Mouse (Mus musculus): ENCODE data around the gene Bola1. TPM values are rescaled to one million over a fixed set of nuclear protein-coding genes. Genes with fewer than 3 reads are reported as not detected.
"Not testable (repeated sequence)": the region's sequence is repeated elsewhere in the genome, so short reads cannot be mapped to it uniquely, and the experiment has no call there.

Bola1 gene
- polyA plus RNA-seq, 1 experiment from 2014 or later: 45.2 TPM

GRCm38 (mm10) chr3:96260220-96260619 lies 40.7 kb upstream of the Bola1 start:
- no peak overlapping the region for H3K4me3 ChIP-seq
- no peaks in the 10 kb centered on the region for H3K9me3 ChIP-seq
- WGBS: 86% methylated on average over 5 of the region's 5 CpGs
- ATAC-seq (ENCODE audit: insufficient number of reproducible peaks, low FRiP score, low TSS enrichment, low read depth): no peak
- no peak overlapping the region for H3K27ac ChIP-seq
- H3K27me3 ChIP-seq: no peaks in the 10 kb centered on the region
- no peaks in the 10 kb centered on the region for H3K36me3 ChIP-seq
- peaks cover 25% of the 10 kb centered on the region for H3K4me1 ChIP-seq
- no peak overlapping the region for H3K9ac ChIP-seq
- no peak overlapping the region for H3K4me2 ChIP-seq

DNA sequence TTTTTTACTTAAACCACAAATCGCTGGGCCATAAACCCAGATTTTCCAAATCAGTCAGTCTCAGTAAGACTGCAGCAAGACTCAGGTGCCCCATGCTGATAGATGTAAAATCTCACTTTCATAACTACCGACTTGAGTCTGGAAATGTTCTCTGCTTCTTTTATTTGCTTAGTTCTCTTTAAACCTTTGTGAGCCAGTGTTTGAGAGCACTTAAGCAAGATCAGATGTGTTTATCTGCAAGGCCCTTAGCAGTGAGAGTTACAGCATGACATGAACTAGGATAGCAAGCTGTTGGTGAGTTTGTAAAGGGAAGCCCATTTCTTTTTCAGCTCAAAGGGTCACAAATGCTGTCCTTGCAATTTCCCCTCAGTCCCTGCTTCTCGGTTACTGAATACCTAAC lies 37.7 kb upstream of the Bola1 start:
- Histone ChIP-seq H3K9me3 (no peaks in the 10 kb centered on the region), H3K36me3 (no peaks in the 10 kb centered on the region), H3K27ac (0 out of 2 replicates have a peak overlapping the region, but pooled peaks have one; percentile 3), H3K4me2 (no peak overlapping the region), H3K9ac (no peak overlapping the region), H3K27me3 (no peaks in the 10 kb centered on the region), H3K4me3 (no peak overlapping the region), H3K4me1 (peaks cover 11% of the 10 kb centered on the region)
- 48% methylated on average over 3 of the region's 3 CpGs for WGBS
- no peak for ATAC-seq (ENCODE audit: insufficient number of reproducible peaks, low FRiP score, low TSS enrichment, low read depth)

GRCm38 (mm10) chr3:96255926-96256593 lies 36.6 kb upstream of the Bola1 start:
- Histone ChIP-seq H3K9ac (no peak overlapping the region), H3K27ac (no peak overlapping the region), H3K36me3 (no peaks in the 10 kb centered on the region), H3K4me1 (peaks cover 4% of the 10 kb centered on the region; the same call in 1 of the 2 replicates), H3K4me2 (no peak overlapping the region), H3K27me3 (no peaks in the 10 kb centered on the region), H3K4me3 (no peak overlapping the region), H3K9me3 (no peaks in the 10 kb centered on the region)
- 60% methylated on average over 5 of the region's 5 CpGs for WGBS
- ATAC-seq (ENCODE audit: insufficient number of reproducible peaks, low FRiP score, low TSS enrichment, low read depth): no peak

DNA sequence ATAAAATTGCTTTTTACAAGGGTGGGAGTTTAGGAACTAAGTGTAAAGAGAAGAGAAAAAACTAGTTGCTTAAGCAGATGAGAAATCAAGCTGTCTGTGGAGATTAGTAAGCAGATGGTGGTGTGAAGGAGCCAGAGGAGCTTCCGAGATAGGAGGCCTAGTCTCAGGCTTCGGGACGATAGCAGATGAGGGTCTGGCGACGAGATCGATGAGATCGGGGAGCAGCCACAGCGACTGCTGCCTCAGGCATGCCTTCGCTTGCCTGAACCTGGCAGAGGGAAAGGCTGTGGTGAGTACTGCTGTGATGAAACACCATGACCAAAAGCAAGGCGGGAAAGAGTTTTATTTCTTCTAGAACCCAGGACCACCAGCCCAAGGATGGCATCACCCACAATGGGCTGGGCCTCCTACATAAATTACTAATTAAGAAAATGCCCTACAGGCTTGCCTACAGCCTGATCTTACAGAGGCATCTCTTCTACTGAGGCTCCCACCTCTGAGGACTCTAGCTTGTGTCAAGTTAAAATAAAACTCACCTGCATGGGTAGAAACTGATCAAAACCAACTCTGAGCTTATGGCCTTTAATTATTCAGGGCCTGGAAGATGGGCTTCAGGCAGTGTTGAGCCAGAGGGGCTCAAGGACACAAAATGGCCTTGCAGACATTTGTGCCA lies 35.3 kb upstream of the Bola1 start:
- H3K4me2 ChIP-seq: no peak overlapping the region
- WGBS: 27% methylated on average over 10 of the region's 10 CpGs
- H3K9me3 ChIP-seq: no peaks in the 10 kb centered on the region
- peaks cover 4% of the 10 kb centered on the region; the same call in 1 of the 2 replicates for H3K4me1 ChIP-seq
- no peak overlapping the region for H3K27ac ChIP-seq
- no peak for ATAC-seq (ENCODE audit: insufficient number of reproducible peaks, low FRiP score, low TSS enrichment, low read depth)
- no peak overlapping the region for H3K4me3 ChIP-seq
- H3K9ac ChIP-seq: no peak overlapping the region
- H3K36me3 ChIP-seq: no peaks in the 10 kb centered on the region
- H3K27me3 ChIP-seq: no peaks in the 10 kb centered on the region

DNA sequence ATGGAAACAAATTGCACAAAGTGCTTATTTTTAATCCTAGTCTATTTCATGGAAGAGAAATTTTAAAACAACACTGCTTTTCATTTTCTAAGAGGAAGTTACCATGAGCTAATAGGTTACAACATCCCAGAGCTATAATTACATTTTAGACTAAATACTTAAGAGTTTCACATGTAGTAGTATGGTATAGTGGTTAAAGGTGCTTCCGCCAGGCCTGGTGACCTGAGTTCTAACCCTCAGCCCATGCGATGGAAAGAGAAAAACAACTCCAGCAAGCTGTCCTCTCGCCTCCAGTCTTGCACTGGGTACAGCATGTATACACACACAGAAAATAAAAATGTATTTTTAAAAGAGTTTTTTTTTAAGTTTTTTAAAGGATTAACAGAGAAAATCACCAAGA lies 32.3 kb upstream of the Bola1 start:
- ATAC-seq (ENCODE audit: insufficient number of reproducible peaks, low FRiP score, low TSS enrichment, low read depth): no peak
- peaks cover 13% of the 10 kb centered on the region for H3K4me1 ChIP-seq
- 69% methylated on average over 3 of the region's 3 CpGs for WGBS
- H3K4me2 ChIP-seq: no peak overlapping the region
- H3K9me3 ChIP-seq: no peaks in the 10 kb centered on the region
- no peak overlapping the region for H3K27ac ChIP-seq
- no peak overlapping the region for H3K9ac ChIP-seq
- H3K27me3 ChIP-seq: no peaks in the 10 kb centered on the region
- H3K4me3 ChIP-seq: no peak overlapping the region
- no peaks in the 10 kb centered on the region for H3K36me3 ChIP-seq

- H3K27ac ChIP-seq: no peak overlapping the region
- no peaks in the 10 kb centered on the region for H3K27me3 ChIP-seq
- 20% methylated on average over 3 of the region's 3 CpGs for WGBS
These were observed 31.4 kb upstream of the Bola1 start for GRCm38 (mm10) chr3:96250890-96251289.

GRCm38 (mm10) chr3:96249034-96249345 lies 29.5 kb upstream of the Bola1 start:
- Histone ChIP-seq H3K4me2 (no peak overlapping the region), H3K4me1 (peaks cover 16% of the 10 kb centered on the region), H3K9ac (no peak overlapping the region), H3K27me3 (no peaks in the 10 kb centered on the region), H3K27ac (no peak overlapping the region), H3K36me3 (no peaks in the 10 kb centered on the region), H3K9me3 (no peaks in the 10 kb centered on the region), H3K4me3 (no peak overlapping the region)
- ATAC-seq (ENCODE audit: insufficient number of reproducible peaks, low FRiP score, low TSS enrichment, low read depth): no peak
- 58% methylated on average over 4 of the region's 4 CpGs for WGBS

More at GRCm38 (mm10) chr3:96250890-96251289, 31.4 kb upstream of the Bola1 start:
- Histone ChIP-seq H3K36me3 (no peaks in the 10 kb centered on the region), H3K4me3 (no peak overlapping the region), H3K4me1 (peaks cover 12% of the 10 kb centered on the region), H3K9me3 (no peaks in the 10 kb centered on the region), H3K4me2 (no peak overlapping the region), H3K9ac (no peak overlapping the region)
- no peak for ATAC-seq (ENCODE audit: insufficient number of reproducible peaks, low FRiP score, low TSS enrichment, low read depth)

DNA sequence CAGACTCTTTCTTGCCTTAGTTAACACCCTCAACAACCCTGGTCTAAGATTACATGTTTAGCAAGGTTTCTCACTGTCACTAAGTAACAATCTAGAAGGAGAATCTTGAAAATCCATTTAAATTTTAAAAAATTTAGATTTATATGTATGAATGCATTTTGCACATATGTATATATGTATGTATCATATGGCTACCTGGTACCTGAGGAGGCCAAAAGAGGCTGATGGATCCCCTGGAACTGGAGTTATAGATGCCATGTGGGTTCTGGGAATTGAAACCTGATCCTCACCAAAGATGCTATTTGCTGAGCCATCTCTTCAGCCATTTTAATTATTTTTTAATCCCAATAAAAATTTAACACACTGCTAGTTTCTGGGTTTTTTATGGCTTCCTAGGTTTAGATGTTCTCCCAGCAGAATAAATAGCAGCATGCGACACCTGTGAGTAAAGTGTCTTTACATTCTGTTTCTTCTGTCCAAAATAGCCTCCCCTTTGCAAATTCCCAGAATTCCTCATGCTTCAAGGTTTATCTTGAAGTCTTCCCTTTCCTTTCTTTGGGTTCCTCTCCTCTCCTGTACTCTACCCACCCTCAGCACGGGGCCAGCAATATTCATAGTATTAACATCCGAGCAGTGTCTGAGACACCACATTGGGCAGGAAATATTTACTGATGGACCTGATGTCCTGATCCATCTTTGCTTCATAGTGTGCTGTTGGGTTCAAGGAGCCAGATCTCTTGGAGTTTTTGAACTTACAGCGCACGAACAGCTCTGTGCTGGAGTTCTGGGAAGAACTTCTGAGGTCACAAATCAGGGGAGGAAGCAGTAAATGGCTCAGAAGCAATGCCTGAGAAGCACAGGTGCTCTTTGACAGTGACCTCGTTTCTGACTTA lies 28.9 kb upstream of the Bola1 start:
- H3K4me2 ChIP-seq: peak overlapping the region; percentile 37
- WGBS: 33% methylated on average over 6 of the region's 6 CpGs
- ATAC-seq (ENCODE audit: insufficient number of reproducible peaks, low FRiP score, low TSS enrichment, low read depth): no peak
- no peaks in the 10 kb centered on the region for H3K36me3 ChIP-seq
- peaks cover 19% of the 10 kb centered on the region for H3K4me1 ChIP-seq
- H3K4me3 ChIP-seq: peak overlapping the region; percentile 38
- H3K27me3 ChIP-seq: no peaks in the 10 kb centered on the region
- H3K27ac ChIP-seq: no peak overlapping the region
- H3K9ac ChIP-seq: no peak overlapping the region
- H3K9me3 ChIP-seq: no peaks in the 10 kb centered on the region

DNA sequence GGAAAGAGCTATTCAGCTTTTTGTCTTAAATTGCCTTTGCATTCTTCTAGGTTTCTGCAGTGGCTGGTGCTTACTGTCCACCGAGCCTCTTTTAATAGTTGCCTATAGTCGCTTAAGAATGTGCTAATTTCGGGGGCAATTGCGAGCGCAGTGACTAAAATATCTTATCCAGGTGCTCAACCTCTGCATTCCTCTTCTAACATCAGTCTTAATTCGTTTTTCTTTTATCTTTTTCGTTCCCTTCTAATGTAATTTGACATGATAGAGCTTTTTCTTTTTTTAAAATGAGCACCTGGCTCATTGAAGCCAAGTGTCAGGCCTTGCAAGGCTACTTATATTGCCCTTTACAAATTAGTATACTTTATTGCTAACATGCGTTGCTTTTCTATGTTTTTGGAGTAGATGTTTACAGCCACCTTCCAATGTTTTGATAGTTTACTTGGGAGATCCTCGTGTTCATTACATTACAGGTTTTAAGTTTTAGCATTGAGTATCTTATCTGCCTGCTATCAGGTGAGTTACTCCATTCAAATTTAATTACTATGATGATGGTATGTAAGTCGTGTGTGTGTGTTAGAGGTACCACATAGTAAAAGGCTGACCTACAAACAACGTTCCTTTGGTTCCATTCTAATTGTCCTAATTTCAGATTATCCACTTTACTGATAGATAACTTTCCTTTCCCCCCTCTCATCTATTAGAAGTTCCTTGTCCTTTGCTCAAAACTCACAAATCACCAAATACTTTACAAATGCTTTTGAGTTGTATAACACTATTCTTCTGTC lies 28.0 kb upstream of the Bola1 start:
- Histone ChIP-seq H3K9ac (peak overlapping the region; percentile 29; the same call in 1 of the 2 replicates), H3K27ac (peak overlapping the region; percentile 22; the same call in 1 of the 2 replicates), H3K4me2 (peak overlapping the region; percentile 37), H3K9me3 (no peaks in the 10 kb centered on the region), H3K36me3 (no peaks in the 10 kb centered on the region), H3K27me3 (no peaks in the 10 kb centered on the region), H3K4me1 (peaks cover 19% of the 10 kb centered on the region), H3K4me3 (peak overlapping the region; percentile 38)
- ATAC-seq (ENCODE audit: insufficient number of reproducible peaks, low FRiP score, low TSS enrichment, low read depth): no peak
- WGBS: 4% methylated on average over 11 of the region's 11 CpGs

DNA sequence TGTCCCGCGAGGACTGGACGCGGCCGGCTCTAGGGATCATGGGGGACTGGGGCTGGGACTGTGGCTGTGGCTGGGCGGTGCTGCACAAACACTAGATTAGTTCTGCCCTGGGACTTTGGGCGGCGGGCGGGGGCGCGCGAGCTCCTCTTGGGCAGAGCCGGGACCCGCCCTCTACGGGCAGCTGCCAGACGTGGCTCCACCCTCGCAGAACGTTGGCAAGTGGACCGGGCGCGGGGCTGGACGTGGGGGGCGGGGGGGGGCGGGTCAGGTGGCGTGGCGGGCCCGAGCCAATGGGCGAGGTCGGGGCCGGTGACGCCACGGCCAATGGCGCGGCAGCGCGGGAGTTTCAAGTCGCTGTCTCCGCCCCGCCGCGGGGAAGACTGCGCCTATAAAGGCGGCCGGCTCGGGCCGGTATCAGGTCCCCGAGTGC lies 26.9 kb upstream of the Bola1 start, which contains the start of gene Hist2h3c1:
Gene Hist2h3c1, plus strand, starts transcription at position 259 of the 430 bp plus-strand sequence.
- WGBS: 0% methylated on average over 3 of the region's 47 CpGs
- H3K36me3 ChIP-seq: not testable (repeated sequence)

GRCm38 (mm10) chr3:96246018-96246417 lies 26.5 kb upstream of the Bola1 start:
- not testable (repeated sequence) for H3K9ac ChIP-seq; ATAC-seq (ENCODE audit: insufficient number of reproducible peaks, low FRiP score, low TSS enrichment, low read depth); H3K9me3 ChIP-seq; H3K27me3 ChIP-seq; H3K36me3 ChIP-seq
- under 1% methylated on average over 10 of the region's 21 CpGs for WGBS
- Histone ChIP-seq H3K4me3 (peak overlapping the region; percentile 34), H3K4me2 (0 out of 2 replicates have a peak overlapping the region, but pooled peaks have one; percentile 31), H3K4me1 (peaks cover 19% of the 10 kb centered on the region), H3K27ac (peak overlapping the region; percentile 75)

More for the DNA sequence above, 26.9 kb upstream of the Bola1 start, which contains the start of gene Hist2h3c1:
- peaks cover 19% of the 10 kb centered on the region for H3K4me1 ChIP-seq
- ATAC-seq (ENCODE audit: insufficient number of reproducible peaks, low FRiP score, low TSS enrichment, low read depth): peak; percentile 91
- H3K27ac ChIP-seq: peak within 1 kb of the TSS; percentile 75
- H3K4me2 ChIP-seq: peak within 1 kb of the TSS; percentile 37
- peak within 1 kb of the TSS; percentile 29; the same call in 1 of the 2 replicates for H3K9ac ChIP-seq
- peak within 1 kb of the TSS; percentile 38 for H3K4me3 ChIP-seq
- H3K9me3 ChIP-seq, H3K27me3 ChIP-seq: not testable (repeated sequence)
